Mouse (Mus musculus): ENCODE data around the gene Csnk2a2. TPM values are rescaled to one million over a fixed set of nuclear protein-coding genes. Genes with fewer than 3 reads are reported as not detected.
A peak's percentile ranks its signal among the peaks of the same experiment; 100 is the strongest.

The Csnk2a2 gene
- polyA plus RNA-seq, 1 experiment from 2014 or later, result 15.5 TPM

DNA sequence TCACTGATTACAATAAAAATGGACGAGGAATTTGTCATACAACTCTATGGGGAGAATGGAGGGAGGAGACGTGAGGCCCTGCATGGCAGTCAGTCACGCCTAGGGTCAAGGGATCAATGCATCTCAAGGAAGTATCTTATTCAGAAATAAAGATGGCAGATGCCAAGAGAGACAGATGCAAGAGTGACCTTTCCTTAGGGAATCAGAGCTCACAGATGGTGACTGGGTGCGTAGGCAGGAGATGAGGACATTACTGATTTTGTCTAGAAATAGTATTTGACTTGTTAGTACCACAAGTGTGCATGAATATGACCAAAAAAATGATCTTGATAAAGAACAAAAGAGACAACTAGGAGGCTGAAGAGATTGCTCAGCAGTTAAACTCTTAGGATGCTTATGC is 22.4 kb upstream of the Csnk2a2 start:
- ATAC-seq, result no peak
- H3K9me3 ChIP-seq (replicated peaks; ENCODE audit: control insufficient read depth, low read length), result no peaks in the 10 kb centered on the region
- H3K9ac ChIP-seq (ENCODE audit: low read length), result no peak overlapping the region
- no peaks in the 10 kb centered on the region for H3K36me3 ChIP-seq (ENCODE audit: control insufficient read depth, insufficient read depth, low read length)
- 69% methylated on average over 4 of the region's 4 CpGs for WGBS
- no peak overlapping the region for H3K27ac ChIP-seq (ENCODE audit: low read depth, low read length)
- H3K27me3 ChIP-seq (replicated peaks; ENCODE audit: control insufficient read depth, insufficient read depth, low read length), result no peaks in the 10 kb centered on the region
- H3K4me2 ChIP-seq (ENCODE audit: low read length), result no peak overlapping the region
- DNase-seq (ENCODE audit: low spot score), result no peak
- no peaks in the 10 kb centered on the region for H3K4me1 ChIP-seq (ENCODE audit: control insufficient read depth, insufficient read depth, low read length)
- no peak overlapping the region for H3K4me3 ChIP-seq (ENCODE audit: low read depth, low read length)

DNA sequence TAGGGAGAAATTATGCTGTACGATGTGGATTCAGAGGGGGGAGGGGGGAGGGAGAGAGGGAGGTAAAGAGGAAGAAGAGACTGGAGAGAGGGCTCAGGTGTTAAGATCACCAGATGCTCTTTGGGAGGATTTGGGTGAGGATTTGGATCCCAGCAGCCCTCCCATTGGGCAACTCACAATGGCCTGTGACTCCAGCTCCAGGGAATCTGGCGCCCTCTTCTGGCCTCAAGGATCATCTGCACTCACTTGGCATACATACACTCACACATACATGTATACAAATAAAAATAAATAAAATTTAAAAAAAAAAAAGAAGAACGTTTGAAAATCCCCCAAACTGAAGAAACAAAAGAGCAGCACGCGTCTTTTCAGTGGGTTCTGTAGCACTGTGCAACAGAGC is 16.4 kb upstream of the Csnk2a2 start:
- Histone ChIP-seq H3K36me3 (ENCODE audit: control insufficient read depth, insufficient read depth, low read length) (no peaks in the 10 kb centered on the region), H3K4me3 (ENCODE audit: low read depth, low read length) (no peak overlapping the region), H3K27ac (ENCODE audit: low read depth, low read length) (no peak overlapping the region), H3K9me3 (replicated peaks; ENCODE audit: control insufficient read depth, low read length) (no peaks in the 10 kb centered on the region), H3K27me3 (replicated peaks; ENCODE audit: control insufficient read depth, insufficient read depth, low read length) (no peaks in the 10 kb centered on the region), H3K4me1 (ENCODE audit: control insufficient read depth, insufficient read depth, low read length) (no peaks in the 10 kb centered on the region), H3K9ac (ENCODE audit: low read length) (no peak overlapping the region), H3K4me2 (ENCODE audit: low read length) (no peak overlapping the region)
- no peak for ATAC-seq
- WGBS, result 72% methylated on average over 5 of the region's 5 CpGs
- no peak for DNase-seq (ENCODE audit: low spot score)

DNA sequence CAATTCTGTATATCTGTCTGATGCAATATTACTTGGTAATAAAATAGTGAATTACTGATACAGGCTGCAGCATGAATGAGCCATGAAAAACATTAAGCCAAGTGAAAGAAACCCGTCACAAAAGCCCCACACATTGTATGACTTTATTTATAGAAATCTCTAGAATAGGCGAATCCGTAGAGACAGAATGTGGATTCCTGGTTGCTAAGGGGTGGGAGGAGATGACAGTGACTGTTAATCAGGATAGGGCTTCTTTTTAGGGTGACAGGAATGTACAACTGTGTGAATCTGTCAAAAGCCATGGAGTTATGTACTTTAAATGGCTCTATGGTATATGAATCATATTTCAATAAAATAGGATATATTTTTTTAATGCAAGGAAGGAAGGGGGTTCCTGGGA is 15.8 kb upstream of the Csnk2a2 start:
- no peak overlapping the region for H3K9ac ChIP-seq (ENCODE audit: low read length)
- H3K36me3 ChIP-seq (ENCODE audit: control insufficient read depth, insufficient read depth, low read length), result no peaks in the 10 kb centered on the region
- H3K9me3 ChIP-seq (replicated peaks; ENCODE audit: control insufficient read depth, low read length), result no peaks in the 10 kb centered on the region
- ATAC-seq (no peak), DNase-seq (ENCODE audit: low spot score) (no peak)
- H3K27me3 ChIP-seq (replicated peaks; ENCODE audit: control insufficient read depth, insufficient read depth, low read length), result no peaks in the 10 kb centered on the region
- no peak overlapping the region for H3K4me2 ChIP-seq (ENCODE audit: low read length)
- WGBS, result 84% methylated on average over 3 of the region's 3 CpGs
- H3K27ac ChIP-seq (ENCODE audit: low read depth, low read length), result no peak overlapping the region
- H3K4me3 ChIP-seq (ENCODE audit: low read depth, low read length), result no peak overlapping the region
- H3K4me1 ChIP-seq (ENCODE audit: control insufficient read depth, insufficient read depth, low read length), result no peaks in the 10 kb centered on the region

DNA sequence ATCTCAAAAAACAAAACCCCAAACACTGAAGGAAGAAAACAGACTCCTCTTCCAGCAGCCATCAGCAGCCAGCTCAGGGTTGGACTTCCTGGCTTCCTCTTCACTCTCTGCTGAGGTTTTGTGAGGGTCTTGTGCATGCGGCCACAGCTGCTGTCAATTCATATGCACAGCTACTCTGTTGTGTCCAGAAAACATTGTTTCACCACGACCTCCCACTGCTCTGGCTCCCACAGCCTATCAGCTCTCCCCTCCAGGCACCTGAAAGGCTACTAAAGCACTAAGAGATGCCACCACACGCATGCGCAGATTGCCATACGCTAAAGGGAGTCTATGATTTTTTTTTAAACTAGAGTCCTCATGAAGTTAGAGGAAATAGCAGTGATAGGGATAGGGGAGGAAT is 15.0 kb upstream of the Csnk2a2 start:
- H3K9ac ChIP-seq (ENCODE audit: low read length), result no peak overlapping the region
- H3K4me3 ChIP-seq (ENCODE audit: low read depth, low read length), result no peak overlapping the region
- no peaks in the 10 kb centered on the region for H3K9me3 ChIP-seq (replicated peaks; ENCODE audit: control insufficient read depth, low read length)
- no peaks in the 10 kb centered on the region for H3K27me3 ChIP-seq (replicated peaks; ENCODE audit: control insufficient read depth, insufficient read depth, low read length)
- no peak overlapping the region for H3K4me2 ChIP-seq (ENCODE audit: low read length)
- DNase-seq (ENCODE audit: low spot score) (no peak), ATAC-seq (no peak)
- H3K27ac ChIP-seq (ENCODE audit: low read depth, low read length), result no peak overlapping the region
- no peaks in the 10 kb centered on the region for H3K4me1 ChIP-seq (ENCODE audit: control insufficient read depth, insufficient read depth, low read length)
- 58% methylated on average over 5 of the region's 5 CpGs for WGBS
- H3K36me3 ChIP-seq (ENCODE audit: control insufficient read depth, insufficient read depth, low read length), result no peaks in the 10 kb centered on the region

DNA sequence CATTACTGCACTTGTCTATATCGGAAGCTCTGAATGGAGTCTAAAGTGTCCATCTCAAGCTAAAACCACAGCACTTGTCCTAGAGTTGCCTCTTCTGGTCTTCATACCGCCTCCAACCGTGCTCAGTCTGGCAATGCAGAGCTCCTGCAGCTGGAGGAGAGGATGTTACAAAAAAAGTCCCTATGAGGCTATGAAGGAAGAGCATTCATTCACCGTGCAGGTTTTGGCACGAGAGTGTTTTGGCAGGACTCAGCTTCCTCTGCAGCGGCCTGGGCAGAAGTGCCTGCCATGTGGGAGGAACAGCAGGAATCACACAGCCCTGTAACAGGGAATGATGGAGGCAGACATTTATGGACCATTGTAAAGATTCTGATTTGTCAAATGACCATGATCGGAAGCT is 12.6 kb upstream of the Csnk2a2 start:
- 87% methylated on average over 7 of the region's 7 CpGs for whole genome bisulfite sequencing
- H3K4me1 ChIP-seq (ENCODE audit: control insufficient read depth, insufficient read depth, low read length), result no peaks in the 10 kb centered on the region
- no peak overlapping the region for H3K4me3 ChIP-seq (ENCODE audit: low read depth, low read length)
- H3K9me3 ChIP-seq (replicated peaks; ENCODE audit: control insufficient read depth, low read length), result no peaks in the 10 kb centered on the region
- DNase-seq (ENCODE audit: low spot score), result no peak
- no peak overlapping the region for H3K4me2 ChIP-seq (ENCODE audit: low read length)
- ATAC-seq, result no peak
- H3K27ac ChIP-seq (ENCODE audit: low read depth, low read length), result no peak overlapping the region
- H3K36me3 ChIP-seq (ENCODE audit: control insufficient read depth, insufficient read depth, low read length), result no peaks in the 10 kb centered on the region
- H3K9ac ChIP-seq (ENCODE audit: low read length), result no peak overlapping the region
- H3K27me3 ChIP-seq (replicated peaks; ENCODE audit: control insufficient read depth, insufficient read depth, low read length), result no peaks in the 10 kb centered on the region

DNA sequence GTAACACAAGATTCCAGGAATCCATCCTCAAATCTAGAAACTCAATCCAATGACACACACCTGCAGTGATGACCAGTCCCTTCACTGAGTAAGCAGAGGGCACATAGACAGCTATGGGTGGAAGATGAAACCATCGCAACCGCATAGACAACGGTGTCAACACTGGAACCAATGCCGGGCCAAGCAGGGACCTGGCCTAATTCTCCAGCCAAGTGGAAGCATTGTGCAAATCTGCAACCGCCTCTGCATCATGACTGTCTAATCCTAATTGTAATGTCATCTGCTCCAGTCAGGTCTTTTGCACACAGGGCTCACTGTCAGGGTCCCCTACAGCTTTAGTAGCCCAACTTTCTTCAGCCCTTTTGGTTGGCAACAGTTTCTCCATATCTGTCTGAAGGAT is 10.6 kb upstream of the Csnk2a2 start:
- WGBS, result 94% methylated on average over 5 of the region's 5 CpGs
- ATAC-seq, result no peak
- no peaks in the 10 kb centered on the region for H3K9me3 ChIP-seq (replicated peaks; ENCODE audit: control insufficient read depth, low read length)

DNA sequence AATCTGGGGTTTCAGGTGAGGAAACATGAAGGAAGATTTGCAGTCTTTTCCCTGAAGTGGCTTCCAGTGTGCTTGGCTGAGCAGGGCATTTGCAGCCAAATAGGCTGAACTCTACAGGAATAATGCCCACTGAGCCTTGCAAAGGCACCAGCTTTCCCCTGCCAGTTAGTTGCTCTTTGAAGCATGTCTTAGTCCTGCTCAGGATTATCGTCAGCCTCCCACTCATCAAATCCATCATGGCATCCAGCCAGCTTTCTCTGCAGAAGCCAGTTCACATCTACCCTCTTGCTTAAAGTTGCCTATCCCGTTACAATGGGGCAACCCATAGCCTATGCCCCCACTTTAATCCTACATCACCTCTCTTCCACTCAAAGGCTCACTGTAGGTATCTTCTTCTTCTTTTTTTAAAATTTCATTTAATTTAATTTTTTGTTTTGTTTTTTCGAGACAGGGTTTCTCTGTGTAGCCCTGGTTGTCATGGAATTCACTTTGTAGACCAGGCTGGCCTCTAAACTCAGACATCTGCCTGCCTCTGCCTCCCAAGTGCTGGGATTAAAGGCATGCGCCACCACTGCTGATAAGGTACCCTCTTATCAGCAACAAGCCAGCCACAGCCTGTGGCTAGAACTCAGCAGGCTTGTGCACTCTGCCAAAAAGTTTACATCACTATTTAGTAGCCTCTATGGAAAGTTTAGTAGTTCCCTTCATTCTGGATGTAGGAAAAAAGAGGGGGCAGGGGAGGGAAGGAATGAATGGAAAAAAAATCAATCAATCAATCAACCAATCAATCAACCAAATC is 9.6 kb upstream of the Csnk2a2 start:
- H3K27ac ChIP-seq (ENCODE audit: low read depth, low read length), result no peak overlapping the region
- WGBS, result 61% methylated on average over 4 of the region's 4 CpGs
- peak; percentile 13 for DNase-seq (ENCODE audit: low spot score)

More for the DNA sequence above, 10.6 kb upstream of the Csnk2a2 start:
- no peaks in the 10 kb centered on the region for H3K36me3 ChIP-seq (ENCODE audit: control insufficient read depth, insufficient read depth, low read length)
- DNase-seq (ENCODE audit: low spot score), result no peak
- no peak overlapping the region for H3K4me2 ChIP-seq (ENCODE audit: low read length)
- no peaks in the 10 kb centered on the region for H3K27me3 ChIP-seq (replicated peaks; ENCODE audit: control insufficient read depth, insufficient read depth, low read length)
- no peaks in the 10 kb centered on the region for H3K4me1 ChIP-seq (ENCODE audit: control insufficient read depth, insufficient read depth, low read length)
- H3K4me3 ChIP-seq (ENCODE audit: low read depth, low read length), result no peak overlapping the region
- H3K27ac ChIP-seq (ENCODE audit: low read depth, low read length), result no peak overlapping the region
- H3K9ac ChIP-seq (ENCODE audit: low read length), result no peak overlapping the region

DNA sequence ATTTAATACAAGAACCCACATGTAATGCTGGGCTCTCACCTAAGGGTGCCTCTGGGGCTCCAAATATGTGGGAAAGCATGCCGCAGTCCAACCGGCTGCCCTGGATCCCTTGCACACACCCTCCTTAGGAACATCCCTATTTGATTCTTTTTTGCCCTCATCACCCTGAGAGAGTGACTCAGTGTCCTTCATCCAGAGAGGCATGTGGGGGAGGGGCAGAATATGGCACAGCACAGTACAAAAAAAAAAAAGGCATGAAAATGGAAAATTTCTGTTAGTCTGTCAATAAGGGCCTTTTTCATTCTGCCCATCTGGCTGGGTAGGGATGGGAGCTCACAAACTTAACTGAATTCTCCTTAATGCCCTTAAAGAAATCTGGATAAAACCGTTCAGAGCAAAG is 8.0 kb upstream of the Csnk2a2 start:
- 83% methylated on average over 3 of the region's 3 CpGs for WGBS
- H3K36me3 ChIP-seq (ENCODE audit: control insufficient read depth, insufficient read depth, low read length), result no peaks in the 10 kb centered on the region
- no peak overlapping the region for H3K27ac ChIP-seq (ENCODE audit: low read depth, low read length)

More for the DNA sequence above, 9.6 kb upstream of the Csnk2a2 start:
- Histone ChIP-seq H3K27me3 (replicated peaks; ENCODE audit: control insufficient read depth, insufficient read depth, low read length) (no peaks in the 10 kb centered on the region), H3K4me3 (ENCODE audit: low read depth, low read length) (no peak overlapping the region), H3K9me3 (replicated peaks; ENCODE audit: control insufficient read depth, low read length) (no peaks in the 10 kb centered on the region), H3K4me1 (ENCODE audit: control insufficient read depth, insufficient read depth, low read length) (no peaks in the 10 kb centered on the region), H3K4me2 (ENCODE audit: low read length) (no peak overlapping the region), H3K36me3 (ENCODE audit: control insufficient read depth, insufficient read depth, low read length) (no peaks in the 10 kb centered on the region), H3K9ac (ENCODE audit: low read length) (no peak overlapping the region)
- no peak for ATAC-seq

DNA sequence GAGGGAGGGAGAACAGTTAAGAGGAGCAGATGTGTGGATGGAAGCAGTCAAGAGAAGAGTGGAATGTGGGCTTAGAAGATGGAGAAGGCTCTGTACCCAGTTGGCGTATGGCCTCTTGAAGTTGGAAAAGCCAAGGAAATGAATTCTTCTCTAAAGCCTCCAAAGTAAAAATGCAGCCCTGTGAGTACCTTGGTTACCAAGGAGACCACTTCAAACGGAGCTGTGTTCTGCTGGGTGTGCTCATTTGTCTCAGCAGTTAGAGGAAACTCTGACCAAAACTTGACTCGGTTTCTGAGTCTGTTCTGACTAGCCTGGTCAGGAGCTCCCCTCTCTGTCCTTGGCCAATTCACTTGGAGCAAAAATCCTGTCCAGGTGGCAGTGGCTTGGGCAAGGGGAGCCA is 6.6 kb upstream of the Csnk2a2 start:
- no peaks in the 10 kb centered on the region for H3K27me3 ChIP-seq (replicated peaks; ENCODE audit: control insufficient read depth, insufficient read depth, low read length)
- no peaks in the 10 kb centered on the region for H3K9me3 ChIP-seq (replicated peaks; ENCODE audit: control insufficient read depth, low read length)
- no peak overlapping the region for H3K9ac ChIP-seq (ENCODE audit: low read length)
- ATAC-seq, result no peak
- no peak overlapping the region for H3K4me3 ChIP-seq (ENCODE audit: low read depth, low read length)
- no peaks in the 10 kb centered on the region for H3K4me1 ChIP-seq (ENCODE audit: control insufficient read depth, insufficient read depth, low read length)
- no peak overlapping the region for H3K27ac ChIP-seq (ENCODE audit: low read depth, low read length)
- no peak overlapping the region for H3K4me2 ChIP-seq (ENCODE audit: low read length)
- 52% methylated on average over 3 of the region's 3 CpGs for WGBS
- no peaks in the 10 kb centered on the region for H3K36me3 ChIP-seq (ENCODE audit: control insufficient read depth, insufficient read depth, low read length)
- DNase-seq (ENCODE audit: low spot score), result no peak

More for the DNA sequence above, 8.0 kb upstream of the Csnk2a2 start:
- H3K27me3 ChIP-seq (replicated peaks; ENCODE audit: control insufficient read depth, insufficient read depth, low read length), result no peaks in the 10 kb centered on the region
- no peak overlapping the region for H3K9ac ChIP-seq (ENCODE audit: low read length)
- H3K4me1 ChIP-seq (ENCODE audit: control insufficient read depth, insufficient read depth, low read length), result no peaks in the 10 kb centered on the region
- no peaks in the 10 kb centered on the region for H3K9me3 ChIP-seq (replicated peaks; ENCODE audit: control insufficient read depth, low read length)
- no peak overlapping the region for H3K4me3 ChIP-seq (ENCODE audit: low read depth, low read length)
- DNase-seq (ENCODE audit: low spot score) (no peak), ATAC-seq (no peak)
- no peak overlapping the region for H3K4me2 ChIP-seq (ENCODE audit: low read length)
